Mouse (Mus musculus) hindbrain, embryonic 11.5 days (tissue): ENCODE data around the gene Zbtb20. TPM values are rescaled to one million over a fixed set of nuclear protein-coding genes. Genes with fewer than 3 reads are reported as not detected.

Experiments used
- ATAC-seq: fragments of 200-750 bp; cut with Nextera tagmentation; 2 replicates; pipeline ENCODE4 v1.8.0; 2017; ENCODE audit warnings: mild to moderate bottlenecking, moderate TSS enrichment, moderate library complexity; ENCODE audit not compliant: low FRiP score
- DNase-seq: peaks from one replicate; pipeline ENCODE4 v3.0.0-alpha.2; 2015; ENCODE audit warnings: low spot score
- H3K27ac ChIP-seq: fragments of 300-500 bp; sonication (generic); 2 replicates; pipeline ENCODE4 v1.5.1; 2014; ENCODE audit warnings: mild to moderate bottlenecking, low read depth, low read length
- H3K27me3 ChIP-seq: fragments of 300-500 bp; sonication (generic); 2 replicates; pipeline ENCODE4 v1.6.1; 2014; ENCODE audit warnings: mild to moderate bottlenecking, low read length, moderate library complexity, mixed read lengths; ENCODE audit not compliant: control insufficient read depth, insufficient read depth
- H3K36me3 ChIP-seq: fragments of 300-500 bp; sonication (generic); 2 replicates; pipeline ENCODE4 v1.6.1; 2014; ENCODE audit warnings: mild to moderate bottlenecking, low read length, moderate library complexity, mixed read lengths; ENCODE audit not compliant: control insufficient read depth, insufficient read depth
- H3K4me1 ChIP-seq: fragments of 300-500 bp; sonication (generic); replicated peaks from 2 replicates; pipeline ENCODE4 v1.6.1; 2014; ENCODE audit warnings: low read length, mixed read lengths; ENCODE audit not compliant: control insufficient read depth, insufficient read depth
- H3K4me2 ChIP-seq: fragments of 300-500 bp; sonication (generic); replicated peaks from 2 replicates; pipeline ENCODE4 v1.6.1; 2014; ENCODE audit warnings: mild to moderate bottlenecking, low read depth, low read length
- H3K4me3 ChIP-seq: fragments of 300-500 bp; sonication (generic); 2 replicates; pipeline ENCODE4 v1.5.1; 2014; ENCODE audit warnings: low read depth, low read length
- H3K9ac ChIP-seq: fragments of 300-500 bp; sonication (generic); 2 replicates; pipeline ENCODE4 v1.6.1; 2014; ENCODE audit warnings: low read depth, low read length
- H3K9me3 ChIP-seq: fragments of 300-500 bp; sonication (generic); 2 replicates; pipeline ENCODE4 v1.6.1; 2016; ENCODE audit warnings: low read length; ENCODE audit not compliant: control insufficient read depth
- WGBS: fragments of 180-500 bp; shearing (Covaris S2); extraction: QIAGEN DNeasy Blood & Tissue Kit; methylation state at CpG from one replicate; pipeline ENCODE4 v1.1.7; 2014; 5-methylcytosine and 5-hydroxymethylcytosine counted together
- polyA plus RNA-seq: library from polyadenylated mRNA; unstranded; fragments of >200 nt; fragmentation: Nextera tagmentation; extraction: Ambion mirVana; gene quantifications from 2 replicates; pipeline ENCODE4 v1.2.1, GENCODE M21; 2014

The Zbtb20 gene
- polyA plus RNA-seq, 1 experiment from 2014 or later: 64.1 TPM

- Histone ChIP-seq H3K27ac (no peak overlapping the region), H3K36me3 (no peaks in the 10 kb centered on the region), H3K27me3 (no peaks in the 10 kb centered on the region), H3K4me3 (no peak overlapping the region), H3K4me1 (no peaks in the 10 kb centered on the region), H3K4me2 (no peak overlapping the region), H3K9me3 (no peaks in the 10 kb centered on the region), H3K9ac (no peak overlapping the region)
- ATAC-seq: no peak
- DNase-seq: no peak
- 72% methylated on average over 1 of the region's 1 CpGs for WGBS
Measured at GRCm38 (mm10) chr16:43172912-43173311, 297.2 kb downstream of the Zbtb20 start.

DNA sequence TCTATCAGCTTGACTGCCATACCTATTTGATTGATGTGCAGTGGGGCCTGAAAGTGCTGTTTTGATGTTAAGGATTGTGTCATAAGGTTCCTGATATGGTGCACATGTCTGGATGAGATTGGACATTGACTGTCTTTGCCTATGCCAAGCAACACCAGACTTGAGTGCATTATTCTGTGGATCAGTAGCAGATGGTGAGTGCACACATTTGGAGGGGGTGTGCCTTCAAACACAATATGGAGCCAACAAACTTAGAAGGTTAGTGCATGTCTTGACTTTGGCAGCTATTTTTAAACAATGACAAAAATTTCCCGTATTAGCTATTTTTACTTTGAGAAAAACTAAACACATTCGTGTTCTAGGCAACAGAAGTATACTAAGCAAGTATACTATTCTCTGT is 299.1 kb downstream of the Zbtb20 start:
- H3K4me1 ChIP-seq: no peaks in the 10 kb centered on the region
- H3K4me3 ChIP-seq: no peak overlapping the region
- H3K27me3 ChIP-seq: no peaks in the 10 kb centered on the region
- no peak overlapping the region for H3K27ac ChIP-seq
- no peak overlapping the region for H3K4me2 ChIP-seq
- DNase-seq: no peak
- no peaks in the 10 kb centered on the region for H3K9me3 ChIP-seq
- ATAC-seq: no peak
- no peak overlapping the region for H3K9ac ChIP-seq
- H3K36me3 ChIP-seq: no peaks in the 10 kb centered on the region
- WGBS: 86% methylated on average over 2 of the region's 2 CpGs

- Histone ChIP-seq H3K27ac (no peak overlapping the region), H3K27me3 (no peaks in the 10 kb centered on the region), H3K4me2 (no peak overlapping the region), H3K9ac (no peak overlapping the region), H3K36me3 (no peaks in the 10 kb centered on the region), H3K9me3 (no peaks in the 10 kb centered on the region), H3K4me3 (no peak overlapping the region), H3K4me1 (no peaks in the 10 kb centered on the region)
- ATAC-seq (no peak), DNase-seq (no peak)
- WGBS: 89% methylated on average over 1 of the region's 1 CpGs
Measured at GRCm38 (mm10) chr16:43181038-43181437, 305.4 kb downstream of the Zbtb20 start.

- DNase-seq: no peak
- H3K4me3 ChIP-seq: no peak overlapping the region
- H3K9me3 ChIP-seq: no peaks in the 10 kb centered on the region
- H3K27ac ChIP-seq: no peak overlapping the region
- H3K27me3 ChIP-seq: no peaks in the 10 kb centered on the region
- no peaks in the 10 kb centered on the region for H3K36me3 ChIP-seq
- H3K4me2 ChIP-seq: no peak overlapping the region
- no peaks in the 10 kb centered on the region for H3K4me1 ChIP-seq
- 96% methylated on average over 1 of the region's 1 CpGs for WGBS
- no peak for ATAC-seq
- H3K9ac ChIP-seq: no peak overlapping the region
Measured at GRCm38 (mm10) chr16:43190390-43190789, 314.7 kb downstream of the Zbtb20 start.

GRCm38 (mm10) chr16:43191060-43191850 is 315.6 kb downstream of the Zbtb20 start:
- Histone ChIP-seq H3K36me3 (no peaks in the 10 kb centered on the region), H3K9me3 (no peaks in the 10 kb centered on the region), H3K4me2 (no peak overlapping the region), H3K27ac (no peak overlapping the region), H3K9ac (no peak overlapping the region), H3K4me3 (no peak overlapping the region), H3K4me1 (no peaks in the 10 kb centered on the region), H3K27me3 (no peaks in the 10 kb centered on the region)
- no peak for DNase-seq
- 92% methylated on average over 9 of the region's 9 CpGs for WGBS
- ATAC-seq: no peak

- H3K4me1 ChIP-seq: no peaks in the 10 kb centered on the region
- no peak overlapping the region for H3K4me2 ChIP-seq
- H3K9me3 ChIP-seq: no peaks in the 10 kb centered on the region
- H3K27me3 ChIP-seq: no peaks in the 10 kb centered on the region
- no peak overlapping the region for H3K9ac ChIP-seq
- H3K4me3 ChIP-seq: no peak overlapping the region
- ATAC-seq: no peak
- no peaks in the 10 kb centered on the region for H3K36me3 ChIP-seq
- WGBS: 78% methylated on average over 6 of the region's 6 CpGs
- no peak for DNase-seq
- no peak overlapping the region for H3K27ac ChIP-seq
Measured at GRCm38 (mm10) chr16:43193631-43194239, 318.1 kb downstream of the Zbtb20 start.

DNA sequence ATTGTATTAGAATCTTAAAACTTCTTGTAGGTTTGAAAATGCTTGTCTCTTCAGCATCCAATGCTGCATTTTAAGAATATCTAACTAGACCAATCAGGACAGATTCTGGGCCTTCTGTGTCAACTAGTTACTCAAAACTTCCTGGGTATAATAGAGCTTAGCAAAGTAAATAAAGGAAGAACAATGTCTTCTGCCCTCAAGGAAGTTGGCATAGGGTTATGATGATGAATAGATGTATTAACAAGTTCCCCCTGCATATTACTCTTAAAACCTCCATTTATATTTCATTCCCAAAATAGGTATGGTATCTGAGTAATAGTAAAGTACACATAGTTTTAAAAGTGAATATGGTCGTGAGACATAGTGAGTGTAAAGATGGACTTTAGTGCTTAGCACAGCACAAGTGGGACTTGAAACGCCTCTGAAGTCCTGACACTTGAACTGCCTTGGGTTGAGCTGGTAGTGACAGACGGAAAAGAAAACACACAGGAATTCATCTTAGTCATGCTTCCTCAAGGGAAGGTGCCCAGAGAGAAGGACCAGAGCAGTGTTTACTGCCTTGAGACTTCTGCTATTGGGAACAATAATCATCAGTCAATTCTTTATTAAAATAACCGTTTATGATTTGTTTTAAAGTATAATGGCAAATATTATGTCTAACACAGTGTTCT is 341.8 kb downstream of the Zbtb20 start:
- 63% methylated on average over 4 of the region's 4 CpGs for WGBS
- ATAC-seq (no peak), DNase-seq (no peak)
- no peaks in the 10 kb centered on the region for H3K9me3 ChIP-seq
- no peak overlapping the region for H3K4me3 ChIP-seq
- no peak overlapping the region for H3K4me2 ChIP-seq
- H3K27ac ChIP-seq: no peak overlapping the region
- no peaks in the 10 kb centered on the region for H3K27me3 ChIP-seq
- no peak overlapping the region for H3K9ac ChIP-seq
- no peaks in the 10 kb centered on the region for H3K36me3 ChIP-seq
- H3K4me1 ChIP-seq: no peaks in the 10 kb centered on the region

DNA sequence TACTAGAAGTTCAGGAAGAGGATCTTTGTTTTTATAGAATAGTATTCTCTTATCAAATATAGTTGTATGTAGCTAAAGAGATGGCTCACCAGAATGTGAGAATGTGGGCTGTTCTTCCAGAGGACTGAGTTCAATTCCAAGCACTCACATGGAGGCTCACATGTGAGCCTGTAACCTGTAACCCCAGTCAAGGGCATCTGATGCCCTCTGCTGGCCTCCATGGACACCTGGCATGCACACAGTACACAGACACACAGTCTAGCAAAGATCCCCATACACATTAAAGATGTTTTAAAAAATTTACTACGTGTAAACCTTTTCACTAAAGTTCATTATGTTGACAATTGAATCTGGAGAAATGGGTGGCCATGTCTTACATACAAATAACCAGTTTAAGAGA is 343.7 kb downstream of the Zbtb20 start:
- H3K9ac ChIP-seq: no peak overlapping the region

More for the DNA sequence above, 343.7 kb downstream of the Zbtb20 start:
- Histone ChIP-seq H3K27me3 (no peaks in the 10 kb centered on the region), H3K4me3 (no peak overlapping the region), H3K4me1 (no peaks in the 10 kb centered on the region), H3K4me2 (no peak overlapping the region), H3K27ac (no peak overlapping the region), H3K36me3 (no peaks in the 10 kb centered on the region), H3K9me3 (no peaks in the 10 kb centered on the region)
- WGBS: 85% methylated on average over 1 of the region's 1 CpGs
- ATAC-seq: no peak
- no peak for DNase-seq
